Mouse (Mus musculus) kidney, embryonic 14.5 days (tissue): ENCODE results near the gene Npas3. TPM values are rescaled to one million over a fixed set of nuclear protein-coding genes. Genes with fewer than 3 reads are reported as not detected.

Source experiments
- ATAC-seq: fragments of 200-750 bp; cut with Nextera tagmentation; 2 replicates; pipeline ENCODE4 v1.8.0; 2017; ENCODE audit warnings: moderate number of reproducible peaks, mild to moderate bottlenecking, moderate TSS enrichment, moderate library complexity; ENCODE audit not compliant: low FRiP score, low TSS enrichment
- H3K27ac ChIP-seq: fragments of 300-500 bp; sonication (generic); 2 replicates; pipeline ENCODE4 v1.5.1; 2014; ENCODE audit warnings: low read depth, mild to moderate bottlenecking, low read length, moderate library complexity, mixed read lengths
- H3K27me3 ChIP-seq: fragments of 300-500 bp; sonication (generic); 2 replicates; pipeline ENCODE4 v1.6.1; 2014; ENCODE audit warnings: mild to moderate bottlenecking, low read length; ENCODE audit not compliant: control insufficient read depth, insufficient read depth
- H3K36me3 ChIP-seq: fragments of 300-500 bp; sonication (generic); 2 replicates; pipeline ENCODE4 v1.6.1; 2014; ENCODE audit warnings: low read length, mixed read lengths; ENCODE audit not compliant: control insufficient read depth, insufficient read depth
- H3K4me1 ChIP-seq: fragments of 300-500 bp; sonication (generic); 2 replicates; pipeline ENCODE4 v1.6.1; 2014; ENCODE audit warnings: low read length, mixed read lengths; ENCODE audit not compliant: control insufficient read depth, insufficient read depth
- H3K4me2 ChIP-seq: fragments of 300-500 bp; sonication (generic); replicated peaks from 2 replicates; pipeline ENCODE4 v1.6.1; 2014; ENCODE audit warnings: low read depth, mild to moderate bottlenecking, low read length
- H3K4me3 ChIP-seq: fragments of 300-500 bp; sonication (generic); 2 replicates; pipeline ENCODE4 v1.5.1; 2014; ENCODE audit warnings: mild to moderate bottlenecking, low read length
- H3K9ac ChIP-seq: fragments of 300-500 bp; sonication (generic); 2 replicates; pipeline ENCODE4 v1.6.1; 2014; ENCODE audit warnings: low read depth, mild to moderate bottlenecking, low read length, moderate library complexity
- H3K9me3 ChIP-seq: fragments of 300-500 bp; sonication (generic); 2 replicates; pipeline ENCODE4 v1.6.1; 2016; ENCODE audit warnings: low read length; ENCODE audit not compliant: control insufficient read depth
- WGBS: fragments of 180-500 bp; shearing (Covaris S2); extraction: QIAGEN DNeasy Blood & Tissue Kit; methylation state at CpG from one replicate; pipeline ENCODE4 v1.1.7; 2014; 5-methylcytosine and 5-hydroxymethylcytosine counted together
- polyA plus RNA-seq: library from polyadenylated mRNA; unstranded; fragments of >200 nt; fragmentation: Nextera tagmentation; extraction: Ambion mirVana; gene quantifications from 2 replicates; pipeline ENCODE4 v1.2.1, GENCODE M21; 2014

Gene Npas3
- polyA plus RNA-seq, 1 experiment from 2014 or later = 3.2 TPM

- no peaks in the 10 kb centered on the region for H3K9me3 ChIP-seq
- H3K27me3 ChIP-seq = peaks cover 4% of the 10 kb centered on the region; the same call in 1 of the 2 replicates
- H3K9ac ChIP-seq = no peak overlapping the region
- ATAC-seq = no peak
- no peaks in the 10 kb centered on the region for H3K36me3 ChIP-seq
- 77% methylated on average over 14 of the region's 14 CpGs for WGBS
- H3K4me2 ChIP-seq = no peak overlapping the region
- no peak overlapping the region for H3K4me3 ChIP-seq
- H3K4me1 ChIP-seq = 0 out of 2 replicates have a peak, but pooled peaks cover 4% of the 10 kb centered on the region
- no peak overlapping the region for H3K27ac ChIP-seq
Measured at GRCm38 (mm10) chr12:53985851-53986842, 737.7 kb downstream of the Npas3 start.

- ATAC-seq = no peak
- WGBS = 96% methylated on average over 6 of the region's 6 CpGs
Measured at GRCm38 (mm10) chr12:53992411-53992810, 743.9 kb downstream of the Npas3 start.

GRCm38 (mm10) chr12:53995710-53996109 is 747.2 kb downstream of the Npas3 start:
- Histone ChIP-seq H3K27me3 (no peaks in the 10 kb centered on the region), H3K9me3 (no peaks in the 10 kb centered on the region), H3K36me3 (no peaks in the 10 kb centered on the region), H3K4me2 (no peak overlapping the region), H3K4me3 (no peak overlapping the region), H3K27ac (no peak overlapping the region), H3K4me1 (no peaks in the 10 kb centered on the region; the same call in 1 of the 2 replicates), H3K9ac (no peak overlapping the region)
- ATAC-seq = no peak
- WGBS = 79% methylated on average over 5 of the region's 5 CpGs

More at GRCm38 (mm10) chr12:53992411-53992810, 743.9 kb downstream of the Npas3 start:
- H3K4me3 ChIP-seq = no peak overlapping the region
- no peaks in the 10 kb centered on the region for H3K36me3 ChIP-seq
- no peak overlapping the region for H3K4me2 ChIP-seq
- 0 out of 2 replicates have a peak, but pooled peaks cover 4% of the 10 kb centered on the region for H3K4me1 ChIP-seq
- H3K27me3 ChIP-seq = no peaks in the 10 kb centered on the region
- no peak overlapping the region for H3K9ac ChIP-seq
- H3K9me3 ChIP-seq = no peaks in the 10 kb centered on the region
- H3K27ac ChIP-seq = no peak overlapping the region

GRCm38 (mm10) chr12:53997141-53997540 is 748.7 kb downstream of the Npas3 start:
- Histone ChIP-seq H3K27ac (no peak overlapping the region), H3K4me1 (no peaks in the 10 kb centered on the region; the same call in 1 of the 2 replicates), H3K4me2 (no peak overlapping the region), H3K4me3 (no peak overlapping the region), H3K36me3 (no peaks in the 10 kb centered on the region), H3K9ac (no peak overlapping the region), H3K9me3 (no peaks in the 10 kb centered on the region), H3K27me3 (no peaks in the 10 kb centered on the region)
- ATAC-seq = no peak
- WGBS = 95% methylated on average over 3 of the region's 3 CpGs

GRCm38 (mm10) chr12:53999647-54000637 is 751.5 kb downstream of the Npas3 start:
- peak; percentile 82 for ATAC-seq
- H3K9me3 ChIP-seq = no peaks in the 10 kb centered on the region
- no peak overlapping the region for H3K4me2 ChIP-seq
- no peak overlapping the region for H3K27ac ChIP-seq
- H3K27me3 ChIP-seq = no peaks in the 10 kb centered on the region
- no peak overlapping the region for H3K9ac ChIP-seq
- H3K4me1 ChIP-seq = no peaks in the 10 kb centered on the region; the same call in 1 of the 2 replicates
- 25% methylated on average over 15 of the region's 15 CpGs for WGBS
- no peaks in the 10 kb centered on the region for H3K36me3 ChIP-seq
- H3K4me3 ChIP-seq = no peak overlapping the region

GRCm38 (mm10) chr12:54002496-54002895 is 754.0 kb downstream of the Npas3 start:
- 78% methylated on average over 4 of the region's 4 CpGs for WGBS
- no peak overlapping the region for H3K9ac ChIP-seq
- H3K4me3 ChIP-seq = no peak overlapping the region
- no peaks in the 10 kb centered on the region; the same call in 1 of the 2 replicates for H3K4me1 ChIP-seq
- no peaks in the 10 kb centered on the region for H3K27me3 ChIP-seq
- H3K9me3 ChIP-seq = no peaks in the 10 kb centered on the region
- H3K4me2 ChIP-seq = no peak overlapping the region
- no peak for ATAC-seq
- H3K27ac ChIP-seq = no peak overlapping the region
- no peaks in the 10 kb centered on the region for H3K36me3 ChIP-seq

GRCm38 (mm10) chr12:54004606-54005005 is 756.1 kb downstream of the Npas3 start:
- no peak overlapping the region for H3K4me3 ChIP-seq
- no peak overlapping the region for H3K9ac ChIP-seq
- 41% methylated on average over 8 of the region's 8 CpGs for WGBS
- H3K27me3 ChIP-seq = no peaks in the 10 kb centered on the region
- H3K4me2 ChIP-seq = no peak overlapping the region
- H3K27ac ChIP-seq = no peak overlapping the region
- no peaks in the 10 kb centered on the region for H3K36me3 ChIP-seq
- no peaks in the 10 kb centered on the region; the same call in 1 of the 2 replicates for H3K4me1 ChIP-seq
- no peak for ATAC-seq
- H3K9me3 ChIP-seq = no peaks in the 10 kb centered on the region

GRCm38 (mm10) chr12:54005546-54005945 is 757.1 kb downstream of the Npas3 start:
- 46% methylated on average over 4 of the region's 4 CpGs for WGBS
- Histone ChIP-seq H3K9ac (no peak overlapping the region), H3K4me1 (no peaks in the 10 kb centered on the region; the same call in 1 of the 2 replicates), H3K27ac (no peak overlapping the region), H3K4me3 (no peak overlapping the region), H3K4me2 (no peak overlapping the region), H3K36me3 (no peaks in the 10 kb centered on the region), H3K27me3 (no peaks in the 10 kb centered on the region), H3K9me3 (no peaks in the 10 kb centered on the region)
- ATAC-seq = no peak
